Mouse (Mus musculus) midbrain, embryonic 14.5 days (tissue): Measurements from ENCODE around the gene Grip2. TPM values are rescaled to one million over a fixed set of nuclear protein-coding genes. Genes with fewer than 3 reads are reported as not detected.

Experiments
- ATAC-seq: fragments of 200-750 bp; cut with Nextera tagmentation; 2 replicates; pipeline ENCODE4 v1.8.0; 2017; ENCODE audit warnings: moderate number of reproducible peaks, moderate library complexity; ENCODE audit not compliant: low FRiP score, low TSS enrichment
- DNase-seq: peaks from one replicate; pipeline ENCODE4 v3.0.0-alpha.2; 2015
- H3K27ac ChIP-seq: fragments of 300-500 bp; sonication (generic); replicated peaks from 2 replicates; pipeline ENCODE4 v1.5.1; 2014; ENCODE audit warnings: mild to moderate bottlenecking, low read depth, low read length, moderate library complexity
- H3K27me3 ChIP-seq: fragments of 300-500 bp; sonication (generic); 2 replicates; pipeline ENCODE4 v1.6.1; 2014; ENCODE audit warnings: low read length, control low read depth, mixed read lengths; ENCODE audit not compliant: control insufficient read depth, insufficient read depth
- H3K36me3 ChIP-seq: fragments of 300-500 bp; sonication (generic); 2 replicates; pipeline ENCODE4 v1.6.1; 2014; ENCODE audit warnings: low read length, control low read depth; ENCODE audit not compliant: control insufficient read depth, insufficient read depth
- H3K4me1 ChIP-seq: fragments of 300-500 bp; sonication (generic); 2 replicates; pipeline ENCODE4 v1.6.1; 2014; ENCODE audit warnings: mild to moderate bottlenecking, antibody characterized with exemption, low read length, control low read depth; ENCODE audit not compliant: control insufficient read depth, insufficient read depth
- H3K4me2 ChIP-seq: fragments of 300-500 bp; sonication (generic); 2 replicates; pipeline ENCODE4 v1.6.1; 2014; ENCODE audit warnings: mild to moderate bottlenecking, low read length, moderate library complexity
- H3K4me3 ChIP-seq: fragments of 300-500 bp; sonication (generic); replicated peaks from 2 replicates; pipeline ENCODE4 v1.5.1; 2014; ENCODE audit warnings: low read depth, low read length
- H3K9ac ChIP-seq: fragments of 300-500 bp; sonication (generic); replicated peaks from 2 replicates; pipeline ENCODE4 v1.6.1; 2014; ENCODE audit warnings: mild to moderate bottlenecking, low read length, moderate library complexity
- H3K9me3 ChIP-seq: fragments of 300-500 bp; sonication (generic); 2 replicates; pipeline ENCODE4 v1.6.1; 2016; ENCODE audit warnings: low read length, control low read depth, mixed read lengths; ENCODE audit not compliant: control insufficient read depth
- WGBS: fragments of 180-500 bp; shearing (Covaris S2); extraction: QIAGEN DNeasy Blood & Tissue Kit; methylation state at CpG from one replicate; pipeline ENCODE4 v1.1.7; 2014; 5-methylcytosine and 5-hydroxymethylcytosine counted together
- polyA plus RNA-seq: library from polyadenylated mRNA; unstranded; fragments of >200 nt; fragmentation: Nextera tagmentation; extraction: Ambion mirVana; gene quantifications from 2 replicates; pipeline ENCODE4 v1.2.1, GENCODE M21; 2014

Gene Grip2
- polyA plus RNA-seq, 1 experiment from 2014 or later, result 7.5 TPM

DNA sequence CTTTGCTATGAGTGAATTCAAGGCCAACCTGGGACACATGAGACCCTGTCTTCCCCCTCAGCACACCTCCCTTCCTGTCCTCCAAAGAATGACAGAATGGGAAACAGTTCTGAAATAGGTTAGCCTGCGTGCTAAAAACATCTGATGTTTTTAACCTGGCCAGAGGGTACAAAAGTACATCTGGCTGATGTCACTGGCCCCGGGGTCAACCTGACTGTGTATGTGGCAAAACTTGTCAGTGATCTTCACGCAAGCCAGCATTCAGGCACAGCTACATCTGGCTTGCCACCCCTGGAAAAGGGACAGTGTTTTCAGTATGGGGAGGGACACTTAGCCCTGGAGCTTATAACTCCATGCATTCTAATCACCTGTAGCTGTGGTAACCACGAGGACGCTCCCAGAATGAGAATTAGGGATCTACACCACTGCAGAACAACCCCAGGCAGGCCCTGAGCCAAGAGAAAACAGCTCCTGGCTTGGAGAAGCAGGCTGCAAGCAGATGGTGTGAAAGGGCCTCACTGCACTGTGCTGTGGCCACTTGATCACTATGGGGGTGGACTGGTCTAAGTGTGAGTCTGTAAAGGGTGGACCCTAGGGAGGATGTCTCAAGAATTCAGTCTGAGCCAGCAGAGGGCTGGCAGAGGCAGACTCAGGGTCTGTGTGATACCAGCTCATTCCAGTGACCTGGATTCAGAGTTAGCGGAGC lies 107.9 kb downstream of the Grip2 start:
- peak; percentile 81 for DNase-seq
- Histone ChIP-seq H3K9me3 (no peaks in the 10 kb centered on the region), H3K4me3 (no peak overlapping the region), H3K9ac (peak overlapping the region; percentile 39; the same call in 1 of the 2 replicates), H3K27ac (peak overlapping the region; percentile 92), H3K36me3 (peaks cover 23% of the 10 kb centered on the region), H3K4me1 (peaks cover 41% of the 10 kb centered on the region), H3K4me2 (peak overlapping the region; percentile 29; the same call in 1 of the 2 replicates), H3K27me3 (no peaks in the 10 kb centered on the region)
- peak; percentile 72 for ATAC-seq
- WGBS, result 41% methylated on average over 6 of the region's 6 CpGs

DNA sequence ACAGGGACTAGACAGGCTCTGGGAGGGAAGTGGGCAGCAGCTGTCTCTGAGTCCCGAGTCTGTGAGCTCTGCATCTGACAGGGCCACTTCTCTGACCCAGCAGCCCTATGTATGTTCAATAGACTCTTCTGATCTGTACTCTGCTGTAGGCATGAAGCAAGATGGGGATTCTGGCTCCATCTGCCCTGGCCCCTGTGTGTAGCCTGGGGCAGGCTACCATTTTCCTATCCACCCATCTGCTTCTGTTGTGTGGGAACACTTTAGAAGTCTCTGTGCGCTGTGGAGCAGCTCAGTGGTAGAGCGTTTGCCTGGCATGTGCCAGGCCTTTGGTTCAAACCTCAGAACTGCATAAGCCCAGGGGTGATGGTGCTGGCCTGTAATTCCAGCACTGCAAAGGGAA lies 108.4 kb downstream of the Grip2 start:
- H3K36me3 ChIP-seq, result peaks cover 18% of the 10 kb centered on the region
- ATAC-seq, result no peak
- no peak overlapping the region for H3K4me2 ChIP-seq
- H3K9ac ChIP-seq, result peak overlapping the region; percentile 39; the same call in 1 of the 2 replicates
- WGBS, result 39% methylated on average over 3 of the region's 3 CpGs
- peaks cover 43% of the 10 kb centered on the region for H3K4me1 ChIP-seq
- no peak for DNase-seq
- peak overlapping the region; percentile 92 for H3K27ac ChIP-seq
- H3K27me3 ChIP-seq, result no peaks in the 10 kb centered on the region
- H3K4me3 ChIP-seq, result no peak overlapping the region
- no peaks in the 10 kb centered on the region for H3K9me3 ChIP-seq

DNA sequence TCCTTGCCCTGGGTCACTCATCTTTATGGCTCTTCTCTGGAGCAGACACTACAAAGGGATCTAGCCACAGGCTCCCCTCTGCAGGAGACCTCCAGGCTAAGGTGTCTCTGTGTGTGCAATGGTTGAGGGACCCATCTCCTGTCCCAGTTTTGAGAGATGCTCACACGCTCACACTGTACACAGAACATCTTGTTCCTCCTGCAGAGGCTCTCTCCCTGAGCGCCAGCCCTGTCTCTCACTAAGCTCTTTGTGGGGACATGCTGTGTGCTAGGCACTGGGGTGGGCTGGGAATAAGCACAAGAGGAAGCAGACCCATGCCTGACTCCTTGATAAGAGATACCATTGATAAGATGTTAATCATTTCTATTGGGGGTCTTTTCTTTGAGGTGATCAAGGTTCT lies 109.0 kb downstream of the Grip2 start:
- Histone ChIP-seq H3K9ac (no peak overlapping the region), H3K4me3 (no peak overlapping the region), H3K4me1 (peaks cover 48% of the 10 kb centered on the region), H3K9me3 (no peaks in the 10 kb centered on the region), H3K36me3 (peaks cover 12% of the 10 kb centered on the region), H3K4me2 (no peak overlapping the region), H3K27ac (peak overlapping the region; percentile 92), H3K27me3 (no peaks in the 10 kb centered on the region)
- 75% methylated on average over 2 of the region's 2 CpGs for WGBS
- ATAC-seq (no peak), DNase-seq (no peak)

DNA sequence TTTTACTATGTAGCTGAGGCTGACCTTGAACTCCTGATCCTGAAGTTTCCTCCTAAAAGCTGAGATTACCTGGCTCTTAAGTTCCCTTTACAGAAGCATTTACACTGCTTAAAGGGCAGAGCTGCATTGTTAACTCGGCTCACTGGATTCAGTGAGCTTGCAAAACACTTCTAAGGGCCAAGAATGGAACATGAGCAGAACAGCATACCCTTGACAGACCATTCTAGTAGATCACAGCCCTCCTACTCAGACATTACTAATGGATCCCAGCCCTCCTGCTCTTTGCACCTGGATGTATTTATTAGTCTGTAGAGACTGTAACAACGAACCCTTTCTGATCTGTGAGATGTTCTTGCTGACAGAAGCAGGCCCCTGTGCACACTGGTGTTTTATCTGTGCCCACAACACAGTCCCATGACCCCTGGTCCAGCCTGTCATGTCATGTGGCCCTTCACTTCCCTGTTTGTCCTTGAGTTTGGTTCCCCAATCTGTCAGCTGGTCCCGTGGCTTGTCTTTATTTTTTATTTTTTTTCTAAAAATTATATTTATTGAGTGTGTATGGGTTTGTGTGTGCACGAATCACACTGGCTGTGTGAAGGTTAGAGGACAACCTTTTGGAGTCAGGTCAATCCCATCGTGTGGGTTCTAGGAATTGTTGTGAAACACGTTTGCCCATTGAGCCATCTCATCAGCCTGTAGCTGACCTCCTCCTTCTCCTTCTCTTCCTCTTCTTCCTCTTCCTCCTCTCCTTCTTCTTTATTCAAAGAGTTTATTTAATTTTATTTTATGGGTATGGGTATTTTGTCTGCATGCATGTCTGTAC lies 110.9 kb downstream of the Grip2 start:
- Histone ChIP-seq H3K4me3 (no peak overlapping the region), H3K36me3 (peaks cover 12% of the 10 kb centered on the region), H3K9me3 (no peaks in the 10 kb centered on the region), H3K27ac (no peak overlapping the region), H3K9ac (no peak overlapping the region), H3K4me2 (no peak overlapping the region), H3K27me3 (no peaks in the 10 kb centered on the region), H3K4me1 (peaks cover 53% of the 10 kb centered on the region)
- WGBS, result 85% methylated on average over 6 of the region's 6 CpGs
- no peak for DNase-seq
- no peak for ATAC-seq

DNA sequence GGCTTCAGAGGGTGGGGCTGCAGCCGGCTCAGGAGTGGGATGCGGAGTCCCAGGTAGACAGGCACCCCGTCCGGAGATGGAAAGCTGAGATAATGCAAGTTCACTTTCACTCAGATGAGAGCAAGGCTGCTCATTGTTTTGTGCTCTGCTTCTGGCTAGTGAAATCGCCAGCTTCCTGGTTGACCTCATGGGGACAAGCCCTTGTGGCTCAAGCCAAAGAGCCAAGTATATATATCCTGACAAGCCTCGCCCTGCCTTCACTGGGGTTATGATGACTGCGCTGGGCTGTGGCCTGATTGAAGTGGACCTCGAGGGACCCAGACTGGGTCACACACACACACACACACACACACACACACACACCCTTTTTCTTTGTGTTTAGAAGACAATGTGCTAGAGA lies 112.0 kb downstream of the Grip2 start:
- peaks cover 13% of the 10 kb centered on the region for H3K36me3 ChIP-seq
- no peak overlapping the region for H3K27ac ChIP-seq
- no peaks in the 10 kb centered on the region for H3K27me3 ChIP-seq
- no peak overlapping the region for H3K4me2 ChIP-seq
- 87% methylated on average over 8 of the region's 8 CpGs for WGBS
- H3K4me3 ChIP-seq, result no peak overlapping the region
- peaks cover 50% of the 10 kb centered on the region for H3K4me1 ChIP-seq
- ATAC-seq (no peak), DNase-seq (no peak)
- H3K9ac ChIP-seq, result no peak overlapping the region
- H3K9me3 ChIP-seq, result no peaks in the 10 kb centered on the region

DNA sequence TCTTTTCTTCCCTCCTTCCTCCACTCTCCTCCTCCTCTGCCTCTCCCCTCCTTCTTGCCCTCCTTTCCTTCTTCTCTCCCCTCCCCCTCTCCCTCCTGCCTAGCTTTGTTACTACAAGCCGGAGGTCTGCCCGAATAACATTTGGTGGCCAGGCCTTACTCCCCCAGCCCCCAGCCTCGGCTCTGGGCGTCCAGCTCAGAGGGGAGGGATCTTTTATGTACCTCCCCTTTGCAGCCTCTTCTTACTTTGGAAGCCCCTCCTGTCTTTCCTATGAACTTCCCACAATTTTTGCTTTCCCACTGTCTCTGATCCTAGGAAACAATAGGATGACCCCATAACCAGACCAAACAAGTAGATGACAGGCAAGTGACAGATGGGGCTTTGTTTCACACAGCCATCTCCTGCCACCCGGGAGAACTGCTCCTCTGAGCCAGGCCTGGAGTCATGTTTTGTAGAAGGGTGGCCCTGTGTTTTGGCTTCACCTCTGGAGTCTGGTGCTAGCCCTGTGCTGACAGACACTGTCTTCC lies 113.6 kb downstream of the Grip2 start:
- DNase-seq (peak; percentile 40), ATAC-seq (no peak; the same call in 1 of the 2 replicates)
- peaks cover 36% of the 10 kb centered on the region for H3K4me1 ChIP-seq
- H3K27ac ChIP-seq, result peak overlapping the region; percentile 53
- no peaks in the 10 kb centered on the region for H3K27me3 ChIP-seq
- H3K4me3 ChIP-seq, result no peak overlapping the region
- peaks cover 13% of the 10 kb centered on the region for H3K36me3 ChIP-seq
- no peak overlapping the region for H3K4me2 ChIP-seq
- 0 out of 2 replicates have a peak overlapping the region, but pooled peaks have one; percentile 27 for H3K9ac ChIP-seq
- no peaks in the 10 kb centered on the region for H3K9me3 ChIP-seq
- WGBS, result 4% methylated on average over 5 of the region's 5 CpGs

DNA sequence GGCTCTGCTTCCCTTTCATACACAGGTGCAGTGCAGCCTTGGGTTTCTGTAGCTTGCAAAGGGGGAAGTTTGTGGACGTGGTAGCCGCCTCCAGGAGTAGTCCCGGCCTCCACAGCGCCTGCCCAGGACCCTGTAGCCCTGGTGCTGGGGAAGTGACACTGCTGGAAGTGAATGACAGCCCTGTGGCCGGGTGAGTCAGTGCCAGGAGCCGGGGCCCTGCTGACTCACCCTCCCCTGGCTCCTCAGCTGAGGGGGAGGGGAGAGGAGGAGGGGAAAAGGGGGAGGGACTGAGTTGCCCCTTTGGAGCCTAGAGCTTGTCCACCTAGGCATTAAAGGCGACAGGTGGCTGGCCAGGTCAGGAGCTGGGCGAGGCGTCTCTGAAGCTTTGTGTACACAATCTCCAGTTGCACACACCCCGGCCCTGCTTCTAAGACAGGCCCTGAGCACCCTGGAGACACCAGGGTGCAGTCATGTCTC lies 114.2 kb downstream of the Grip2 start:
- peak; percentile 46 for DNase-seq
- H3K4me1 ChIP-seq, result peaks cover 36% of the 10 kb centered on the region
- 8% methylated on average over 10 of the region's 10 CpGs for WGBS

DNA sequence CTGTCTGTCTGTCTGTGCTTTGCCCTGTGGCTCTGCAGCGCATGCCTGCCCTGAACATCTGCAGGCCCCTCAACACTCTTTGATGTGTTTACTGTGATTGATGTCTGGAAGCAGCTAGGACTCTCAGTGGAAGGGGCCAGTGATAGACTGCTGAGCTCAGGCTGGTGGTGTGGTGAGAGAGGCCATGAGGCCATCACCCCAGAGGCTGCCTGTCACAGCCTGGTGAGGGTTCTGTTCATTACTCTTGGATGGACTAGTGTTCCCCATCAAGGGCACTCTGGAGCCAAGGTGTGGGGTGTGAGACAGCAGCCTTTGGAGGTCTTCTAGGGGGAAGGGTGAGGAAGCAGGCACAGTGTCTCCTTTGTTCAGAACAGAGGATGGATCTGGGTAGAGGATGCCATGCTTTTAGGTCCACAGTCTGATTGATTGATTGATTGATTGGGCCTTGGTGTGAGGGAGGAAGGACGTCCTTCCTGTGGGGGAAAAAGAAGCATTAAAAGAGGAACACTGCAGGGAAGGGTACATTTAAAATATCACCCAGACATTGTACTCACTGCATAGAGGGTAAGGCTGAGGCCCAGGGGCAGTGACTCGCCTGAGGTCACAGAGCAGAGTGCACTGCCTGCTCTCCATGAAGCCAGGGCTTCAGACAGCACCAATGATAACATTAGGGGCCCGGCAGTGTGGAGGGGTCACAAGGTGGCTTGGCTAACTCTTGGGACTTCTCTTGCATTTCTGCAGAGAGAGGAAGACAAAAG lies 114.8 kb downstream of the Grip2 start:
- Histone ChIP-seq H3K4me3 (no peak overlapping the region), H3K4me1 (peaks cover 41% of the 10 kb centered on the region), H3K9me3 (no peaks in the 10 kb centered on the region), H3K27ac (peak overlapping the region; percentile 53), H3K9ac (0 out of 2 replicates have a peak overlapping the region, but pooled peaks have one; percentile 26), H3K27me3 (no peaks in the 10 kb centered on the region), H3K4me2 (no peak overlapping the region), H3K36me3 (peaks cover 17% of the 10 kb centered on the region)
- ATAC-seq (no peak), DNase-seq (no peak)
- WGBS, result 30% methylated on average over 4 of the region's 4 CpGs

More for the DNA sequence above, 114.2 kb downstream of the Grip2 start:
- Histone ChIP-seq H3K4me3 (no peak overlapping the region), H3K9ac (0 out of 2 replicates have a peak overlapping the region, but pooled peaks have one; percentile 27), H3K27ac (peak overlapping the region; percentile 53), H3K9me3 (no peaks in the 10 kb centered on the region), H3K27me3 (no peaks in the 10 kb centered on the region), H3K36me3 (peaks cover 16% of the 10 kb centered on the region), H3K4me2 (no peak overlapping the region)
- peak; percentile 35; the same call in 1 of the 2 replicates for ATAC-seq
